Mouse (Mus musculus) cerebellum, adult (tissue): ENCODE data around the gene Actg1.
A peak's percentile ranks its signal among the peaks of the same experiment; 100 is the strongest.
"Not testable (repeated sequence)": the region's sequence is repeated elsewhere in the genome, so short reads cannot be mapped to it uniquely, and the experiment has no call there.

Experiments
- ATAC-seq: cut with Nextera tagmentation; 2 replicates; pipeline ENCODE4 v1.9.2; 2017; ENCODE audit warnings: mild to moderate bottlenecking, moderate library complexity, mixed read lengths; ENCODE audit not compliant: insufficient number of reproducible peaks, low FRiP score, low TSS enrichment

The Actg1 gene

GRCm38 (mm10) chr11:120347301-120347700 is 1.0 kb downstream of the Actg1 start:
- ATAC-seq: no peak

- ATAC-seq: not testable (repeated sequence)
Measured at GRCm38 (mm10) chr11:120346383-120347034, 1.8 kb downstream of the Actg1 start.

- no peak for ATAC-seq
Measured at GRCm38 (mm10) chr11:120345067-120345681, 3.2 kb downstream of the Actg1 start.

- no peak for ATAC-seq
Measured at GRCm38 (mm10) chr11:120344310-120344920, 3.9 kb downstream of the Actg1 start.

GRCm38 (mm10) chr11:120343519-120344309 is 4.6 kb downstream of the Actg1 start:
- no peak for ATAC-seq

GRCm38 (mm10) chr11:120342656-120343160 is 5.6 kb downstream of the Actg1 start:
- ATAC-seq: no peak

GRCm38 (mm10) chr11:120341661-120342060 is 6.7 kb downstream of the Actg1 start:
- no peak for ATAC-seq

GRCm38 (mm10) chr11:120339978-120340513 is 8.3 kb downstream of the Actg1 start:
- ATAC-seq: no peak

- ATAC-seq: no peak
Measured at GRCm38 (mm10) chr11:120338786-120339185, 9.6 kb downstream of the Actg1 start.

- no peak for ATAC-seq
Measured at GRCm38 (mm10) chr11:120337447-120337846, 10.9 kb downstream of the Actg1 start.

GRCm38 (mm10) chr11:120335431-120336021 is 12.8 kb downstream of the Actg1 start:
- no peak for ATAC-seq

- no peak for ATAC-seq
Measured at GRCm38 (mm10) chr11:120320156-120320555, 28.2 kb downstream of the Actg1 start.

GRCm38 (mm10) chr11:120319310-120319709 is 29.0 kb downstream of the Actg1 start:
- no peak for ATAC-seq

GRCm38 (mm10) chr11:120317456-120317855 is 30.9 kb downstream of the Actg1 start:
- ATAC-seq: no peak

- no peak for ATAC-seq
Measured at GRCm38 (mm10) chr11:120316690-120317254, 31.6 kb downstream of the Actg1 start.

GRCm38 (mm10) chr11:120315832-120316689 is 32.3 kb downstream of the Actg1 start:
- ATAC-seq: peak; percentile 98

GRCm38 (mm10) chr11:120315416-120315761 is 33.0 kb downstream of the Actg1 start:
- ATAC-seq: no peak

GRCm38 (mm10) chr11:120314721-120315415 is 33.5 kb downstream of the Actg1 start:
- no peak for ATAC-seq
